Mouse (Mus musculus) limb, embryonic 15.5 days (tissue): ENCODE results near the gene Pglyrp2. TPM values are rescaled to one million over a fixed set of nuclear protein-coding genes. Genes with fewer than 3 reads are reported as not detected.
A peak's percentile ranks its signal among the peaks of the same experiment; 100 is the strongest.

Experiments
- ATAC-seq: fragments of 200-750 bp; cut with Nextera tagmentation; 2 replicates; pipeline ENCODE4 v1.8.0; 2017; ENCODE audit warnings: low read depth, moderate TSS enrichment; ENCODE audit not compliant: insufficient number of reproducible peaks, low FRiP score, low TSS enrichment
- H3K27ac ChIP-seq: fragments of 300-500 bp; sonication (generic); 2 replicates; pipeline ENCODE4 v1.5.1; 2015; ENCODE audit warnings: moderate library complexity, mild to moderate bottlenecking, inconsistent platforms
- H3K27me3 ChIP-seq: fragments of 300-500 bp; sonication (generic); 2 replicates; pipeline ENCODE4 v1.6.1; 2015; ENCODE audit warnings: inconsistent platforms
- H3K36me3 ChIP-seq: fragments of 300-500 bp; sonication (generic); 2 replicates; pipeline ENCODE4 v1.6.1; 2015; ENCODE audit warnings: inconsistent platforms
- H3K4me1 ChIP-seq: fragments of 300-500 bp; sonication (generic); 2 replicates; pipeline ENCODE4 v1.6.1; 2015; ENCODE audit warnings: inconsistent platforms
- H3K4me2 ChIP-seq: fragments of 300-500 bp; sonication (generic); 2 replicates; pipeline ENCODE4 v1.6.1; 2015; ENCODE audit warnings: mild to moderate bottlenecking, inconsistent platforms
- H3K4me3 ChIP-seq: fragments of 300-500 bp; sonication (generic); 2 replicates; pipeline ENCODE4 v1.5.1; 2015; ENCODE audit warnings: mild to moderate bottlenecking, inconsistent platforms
- H3K9ac ChIP-seq: fragments of 300-500 bp; sonication (generic); 2 replicates; pipeline ENCODE4 v1.6.1; 2015; ENCODE audit warnings: inconsistent platforms
- H3K9me3 ChIP-seq: fragments of 300-500 bp; sonication (generic); 2 replicates; pipeline ENCODE4 v1.6.1; 2016; ENCODE audit warnings: inconsistent platforms
- WGBS: fragments of 180-500 bp; shearing (Covaris S2); methylation state at CpG from one replicate; pipeline ENCODE4 v1.1.7; 2015; 5-methylcytosine and 5-hydroxymethylcytosine counted together
- polyA plus RNA-seq: library from polyadenylated mRNA; unstranded; fragments of >200 nt; fragmentation: Nextera tagmentation; extraction: Ambion mirVana; gene quantifications from 2 replicates; pipeline ENCODE4 v1.2.1, GENCODE M21; 2015

Gene Pglyrp2
- 0.10 and 0.26 TPM in 2 replicates for polyA plus RNA-seq

GRCm38 (mm10) chr17:32424034-32424433, at the start of gene Pglyrp2:
TSS of gene Pglyrp2 (minus strand) at chr17:32424167.
- WGBS: 75% methylated on average over 2 of the region's 2 CpGs
- H3K4me3 ChIP-seq: no peak within 1 kb of the TSS
- H3K27me3 ChIP-seq: 0 out of 2 replicates have a peak, but pooled peaks cover 4% of the 10 kb centered on the region
- H3K9ac ChIP-seq: no peak within 1 kb of the TSS
- H3K27ac ChIP-seq: no peak within 1 kb of the TSS
- no peak within 1 kb of the TSS for H3K4me2 ChIP-seq
- no peak for ATAC-seq
- H3K9me3 ChIP-seq: no peaks in the 10 kb centered on the region
- H3K4me1 ChIP-seq: no peaks in the 10 kb centered on the region
- no peaks in the 10 kb centered on the region for H3K36me3 ChIP-seq

GRCm38 (mm10) chr17:32472176-32472575, 48.2 kb upstream of the Pglyrp2 start:
- Histone ChIP-seq H3K36me3 (no peaks in the 10 kb centered on the region), H3K27me3 (no peaks in the 10 kb centered on the region), H3K4me1 (no peaks in the 10 kb centered on the region), H3K9me3 (no peaks in the 10 kb centered on the region), H3K4me3 (no peak overlapping the region), H3K4me2 (no peak overlapping the region), H3K27ac (no peak overlapping the region), H3K9ac (no peak overlapping the region)
- no peak for ATAC-seq
- WGBS: 52% methylated on average over 7 of the region's 7 CpGs

GRCm38 (mm10) chr17:32470795-32471194, 46.8 kb upstream of the Pglyrp2 start:
- no peak overlapping the region for H3K27ac ChIP-seq
- 73% methylated on average over 4 of the region's 4 CpGs for WGBS
- no peaks in the 10 kb centered on the region for H3K36me3 ChIP-seq
- no peak overlapping the region for H3K4me2 ChIP-seq
- H3K27me3 ChIP-seq: no peaks in the 10 kb centered on the region
- H3K4me3 ChIP-seq: no peak overlapping the region
- H3K9me3 ChIP-seq: no peaks in the 10 kb centered on the region
- no peak overlapping the region for H3K9ac ChIP-seq
- no peaks in the 10 kb centered on the region for H3K4me1 ChIP-seq
- ATAC-seq: no peak

- Histone ChIP-seq H3K36me3 (no peaks in the 10 kb centered on the region), H3K9ac (no peak overlapping the region), H3K27me3 (no peaks in the 10 kb centered on the region), H3K4me2 (no peak overlapping the region), H3K4me3 (no peak overlapping the region), H3K9me3 (no peaks in the 10 kb centered on the region), H3K27ac (no peak overlapping the region), H3K4me1 (no peaks in the 10 kb centered on the region)
- no peak for ATAC-seq
- 48% methylated on average over 7 of the region's 7 CpGs for WGBS
Observed at GRCm38 (mm10) chr17:32468494-32468893, 44.5 kb upstream of the Pglyrp2 start.

GRCm38 (mm10) chr17:32454997-32455396, 31.0 kb upstream of the Pglyrp2 start:
- 52% methylated on average over 2 of the region's 2 CpGs for WGBS

GRCm38 (mm10) chr17:32454188-32454587, 30.2 kb upstream of the Pglyrp2 start:
- no peak overlapping the region for H3K4me2 ChIP-seq
- ATAC-seq: no peak
- WGBS: 59% methylated on average over 4 of the region's 4 CpGs

More at GRCm38 (mm10) chr17:32454997-32455396, 31.0 kb upstream of the Pglyrp2 start:
- ATAC-seq: no peak
- Histone ChIP-seq H3K27me3 (peaks cover 18% of the 10 kb centered on the region), H3K9me3 (no peaks in the 10 kb centered on the region), H3K4me3 (no peak overlapping the region), H3K9ac (no peak overlapping the region), H3K4me2 (no peak overlapping the region), H3K27ac (no peak overlapping the region), H3K36me3 (no peaks in the 10 kb centered on the region), H3K4me1 (peaks cover 8% of the 10 kb centered on the region)

GRCm38 (mm10) chr17:32452482-32452881, 28.5 kb upstream of the Pglyrp2 start, which contains the start of gene Cyp4f39:
TSS of gene Cyp4f39 (plus strand) at chr17:32452723.
- Histone ChIP-seq H3K4me3 (peak within 1 kb of the TSS; percentile 31), H3K36me3 (no peaks in the 10 kb centered on the region), H3K27ac (no peak within 1 kb of the TSS), H3K9ac (no peak within 1 kb of the TSS), H3K4me1 (peaks cover 8% of the 10 kb centered on the region), H3K9me3 (no peaks in the 10 kb centered on the region), H3K4me2 (peak within 1 kb of the TSS; percentile 55), H3K27me3 (peaks cover 18% of the 10 kb centered on the region)
- ATAC-seq: no peak
- 2% methylated on average over 19 of the region's 19 CpGs for whole genome bisulfite sequencing

More at GRCm38 (mm10) chr17:32454188-32454587, 30.2 kb upstream of the Pglyrp2 start:
- peaks cover 18% of the 10 kb centered on the region for H3K27me3 ChIP-seq
- 0 out of 2 replicates have a peak overlapping the region, but pooled peaks have one; percentile 31 for H3K4me3 ChIP-seq
- no peak overlapping the region for H3K9ac ChIP-seq
- H3K27ac ChIP-seq: no peak overlapping the region
- no peaks in the 10 kb centered on the region for H3K36me3 ChIP-seq
- peaks cover 8% of the 10 kb centered on the region for H3K4me1 ChIP-seq
- no peaks in the 10 kb centered on the region for H3K9me3 ChIP-seq

- peaks cover 8% of the 10 kb centered on the region for H3K4me1 ChIP-seq
- H3K9me3 ChIP-seq: no peaks in the 10 kb centered on the region
- ATAC-seq: no peak
- no peak overlapping the region for H3K9ac ChIP-seq
- 32% methylated on average over 2 of the region's 2 CpGs for WGBS
- no peak overlapping the region for H3K4me2 ChIP-seq
- H3K27me3 ChIP-seq: peaks cover 18% of the 10 kb centered on the region
- no peaks in the 10 kb centered on the region for H3K36me3 ChIP-seq
- no peak overlapping the region for H3K27ac ChIP-seq
- H3K4me3 ChIP-seq: no peak overlapping the region
Observed at GRCm38 (mm10) chr17:32450844-32451537, 27.0 kb upstream of the Pglyrp2 start.

GRCm38 (mm10) chr17:32449042-32449441, 25.1 kb upstream of the Pglyrp2 start:
- no peaks in the 10 kb centered on the region for H3K36me3 ChIP-seq
- H3K4me3 ChIP-seq: no peak overlapping the region
- peaks cover 18% of the 10 kb centered on the region for H3K27me3 ChIP-seq
- H3K4me2 ChIP-seq: no peak overlapping the region
- H3K9ac ChIP-seq: no peak overlapping the region
- H3K27ac ChIP-seq: no peak overlapping the region
- WGBS: 97% methylated on average over 1 of the region's 1 CpGs
- peaks cover 8% of the 10 kb centered on the region for H3K4me1 ChIP-seq
- no peak for ATAC-seq
- no peaks in the 10 kb centered on the region for H3K9me3 ChIP-seq

GRCm38 (mm10) chr17:32447195-32447594, 23.2 kb upstream of the Pglyrp2 start:
- Histone ChIP-seq H3K36me3 (no peaks in the 10 kb centered on the region), H3K4me1 (peaks cover under 1% of the 10 kb centered on the region; the same call in 1 of the 2 replicates), H3K9me3 (no peaks in the 10 kb centered on the region), H3K4me2 (no peak overlapping the region), H3K27me3 (peaks cover 2% of the 10 kb centered on the region; the same call in 1 of the 2 replicates), H3K9ac (no peak overlapping the region), H3K27ac (no peak overlapping the region), H3K4me3 (no peak overlapping the region)
- ATAC-seq: no peak

- Histone ChIP-seq H3K36me3 (no peaks in the 10 kb centered on the region), H3K4me1 (no peaks in the 10 kb centered on the region), H3K4me2 (no peak overlapping the region), H3K27me3 (no peaks in the 10 kb centered on the region), H3K4me3 (no peak overlapping the region), H3K27ac (no peak overlapping the region), H3K9me3 (no peaks in the 10 kb centered on the region), H3K9ac (no peak overlapping the region)
- WGBS: 60% methylated on average over 5 of the region's 5 CpGs
- no peak for ATAC-seq
Observed at GRCm38 (mm10) chr17:32445016-32445415, 21.0 kb upstream of the Pglyrp2 start.

- ATAC-seq: no peak
- Histone ChIP-seq H3K27ac (no peak overlapping the region), H3K4me1 (no peaks in the 10 kb centered on the region), H3K9me3 (no peaks in the 10 kb centered on the region), H3K27me3 (no peaks in the 10 kb centered on the region), H3K4me2 (no peak overlapping the region), H3K36me3 (no peaks in the 10 kb centered on the region), H3K9ac (no peak overlapping the region), H3K4me3 (no peak overlapping the region)
- 71% methylated on average over 6 of the region's 6 CpGs for WGBS
Observed at GRCm38 (mm10) chr17:32443245-32443644, 19.3 kb upstream of the Pglyrp2 start.
